Mouse (Mus musculus): ENCODE results near the gene Clptm1. TPM values are rescaled to one million over a fixed set of nuclear protein-coding genes. Genes with fewer than 3 reads are reported as not detected.

Clptm1 gene
- total and polyA plus RNA-seq, 3 experiments, result 61.7 to 74.9 (median 70.1) TPM

DNA sequence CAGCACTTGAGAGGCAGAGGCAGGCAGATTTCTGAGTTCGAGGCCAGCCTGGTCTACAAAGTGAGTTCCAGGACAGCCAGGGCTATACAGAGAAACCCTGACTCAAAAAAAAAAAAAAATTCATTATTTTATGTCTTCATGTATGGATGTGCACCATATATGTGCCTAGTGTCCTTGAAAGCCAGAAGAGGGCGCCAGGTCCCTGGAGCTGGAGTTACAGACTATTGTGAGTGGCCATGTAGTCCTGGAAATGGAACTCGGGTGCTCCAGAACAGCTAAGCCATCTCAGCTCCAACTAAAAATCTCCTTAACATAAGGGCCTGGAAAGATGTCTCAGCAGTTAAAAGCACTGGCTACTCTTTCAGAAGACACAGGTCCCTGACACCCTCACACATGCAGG is 1.9 kb upstream of the Clptm1 start:
- WGBS, result 61% methylated on average over 3 of the region's 3 CpGs
- Histone ChIP-seq H3K27me3 (ENCODE audit: control insufficient read depth, insufficient read depth, low read length) (no peaks in the 10 kb centered on the region), H3K4me3 (no peak overlapping the region), H3K4me1 (ENCODE audit: control insufficient read depth, insufficient read depth, low read length) (peaks cover 13% of the 10 kb centered on the region), H3K79me2 (replicated peaks; ENCODE audit: control insufficient read depth, insufficient read depth, low read length) (peaks cover 9% of the 10 kb centered on the region), H3K36me3 (ENCODE audit: control insufficient read depth, insufficient read depth, low read length) (no peaks in the 10 kb centered on the region), H3K9ac (ENCODE audit: low read depth, low read length) (no peak overlapping the region), H3K27ac (no peak overlapping the region; the same call in 1 of the 2 replicates)
- DNase-seq, result no peak
- intact Hi-C loops (cut with DNase I), result loop anchor here (5.0 kb wide), 1 partner anchor 126 kb away; no protein-coding TSS in a partner anchor
- TF ChIP-seq POLR2A (IDR thresholded peaks at IDR 0.05; ENCODE audit: insufficient read depth, low read depth, low read length), result no peak
- peak; percentile 19; the same call in 1 of the 2 replicates for TF ChIP-seq CTCF (IDR thresholded peaks at IDR 0.05)
- no peak for TF ChIP-seq EP300 (IDR thresholded peaks at IDR 0.05; ENCODE audit: insufficient read depth, low read depth, low read length)

- intact Hi-C loops (cut with DNase I), result loop anchor here (5.0 kb wide), 1 partner anchor 37 kb away; the partner anchor contains the start of gene Relb
- WGBS, result under 1% methylated on average over 37 of the region's 37 CpGs
Measured at GRCm38 (mm10) chr7:19664455-19664954, 328 bp downstream of the Clptm1 start.

DNA sequence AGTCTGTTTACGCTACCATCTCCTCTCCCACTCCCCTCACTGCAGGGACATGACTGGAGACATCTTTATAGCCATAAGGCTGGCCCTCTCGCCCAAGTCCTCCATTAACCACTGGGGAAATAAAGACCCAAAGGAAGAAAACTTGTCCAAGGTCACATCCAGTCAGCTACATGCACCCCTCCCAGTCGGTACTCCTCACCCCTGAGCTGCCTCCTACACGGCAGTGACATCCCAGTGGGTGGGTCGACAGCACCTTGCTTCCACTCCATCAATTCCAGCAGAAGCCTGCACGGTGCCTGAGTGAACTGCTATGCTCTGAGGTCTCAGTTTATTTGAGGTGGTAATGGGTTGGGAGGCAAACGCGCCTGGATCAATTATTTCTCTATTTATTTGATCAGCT is 893 bp downstream of the Clptm1 start:
- Histone ChIP-seq H3K4me1 (ENCODE audit: control insufficient read depth, insufficient read depth, low read length) (peaks cover 10% of the 10 kb centered on the region), H3K27me3 (ENCODE audit: control insufficient read depth, insufficient read depth, low read length) (no peaks in the 10 kb centered on the region), H3K4me3 (peak overlapping the region; percentile 100), H3K36me3 (ENCODE audit: control insufficient read depth, insufficient read depth, low read length) (no peaks in the 10 kb centered on the region), H3K9ac (ENCODE audit: low read depth, low read length) (peak overlapping the region; percentile 94), H3K27ac (peak overlapping the region; percentile 88; the same call in 1 of the 2 replicates), H3K79me2 (replicated peaks; ENCODE audit: control insufficient read depth, insufficient read depth, low read length) (peaks cover 16% of the 10 kb centered on the region)
- WGBS, result 13% methylated on average over 8 of the region's 8 CpGs
- DNase-seq, result no peak
- intact Hi-C loops (cut with DNase I), result loop anchor here (5.0 kb wide), 1 partner anchor 37 kb away; the partner anchor contains the start of gene Relb
- TF ChIP-seq CTCF (IDR thresholded peaks at IDR 0.05) (no peak), POLR2A (IDR thresholded peaks at IDR 0.05; ENCODE audit: insufficient read depth, low read depth, low read length) (no peak)

More at GRCm38 (mm10) chr7:19664455-19664954, 328 bp downstream of the Clptm1 start:
- H3K36me3 ChIP-seq (ENCODE audit: control insufficient read depth, insufficient read depth, low read length), result no peaks in the 10 kb centered on the region
- peaks cover 16% of the 10 kb centered on the region for H3K79me2 ChIP-seq (replicated peaks; ENCODE audit: control insufficient read depth, insufficient read depth, low read length)
- H3K4me3 ChIP-seq, result peak overlapping the region; percentile 100
- H3K27ac ChIP-seq, result peak overlapping the region; percentile 88
- H3K4me1 ChIP-seq (ENCODE audit: control insufficient read depth, insufficient read depth, low read length), result peaks cover 13% of the 10 kb centered on the region
- peak overlapping the region; percentile 94 for H3K9ac ChIP-seq (ENCODE audit: low read depth, low read length)
- H3K27me3 ChIP-seq (ENCODE audit: control insufficient read depth, insufficient read depth, low read length), result no peaks in the 10 kb centered on the region
- TF ChIP-seq EP300 (IDR thresholded peaks at IDR 0.05; ENCODE audit: insufficient read depth, low read depth, low read length), result no peak
- peak; percentile 22; the same call in 1 of the 2 replicates for TF ChIP-seq CTCF (IDR thresholded peaks at IDR 0.05)
- DNase-seq, result no peak

- peaks cover 2% of the 10 kb centered on the region for H3K36me3 ChIP-seq (ENCODE audit: control insufficient read depth, insufficient read depth, low read length)
- WGBS, result 71% methylated on average over 2 of the region's 2 CpGs
Measured at GRCm38 (mm10) chr7:19652614-19653013, 12.2 kb downstream of the Clptm1 start.

GRCm38 (mm10) chr7:19651063-19651786 is 13.6 kb downstream of the Clptm1 start:
- no peak for TF ChIP-seq EP300 (IDR thresholded peaks at IDR 0.05; ENCODE audit: insufficient read depth, low read depth, low read length)
- no peak for TF ChIP-seq POLR2A (IDR thresholded peaks at IDR 0.05; ENCODE audit: insufficient read depth, low read depth, low read length)
- no peak for TF ChIP-seq CTCF (IDR thresholded peaks at IDR 0.05)
- Histone ChIP-seq H3K9ac (ENCODE audit: low read depth, low read length) (no peak overlapping the region), H3K27ac (no peak overlapping the region), H3K4me3 (no peak overlapping the region), H3K27me3 (ENCODE audit: control insufficient read depth, insufficient read depth, low read length) (no peaks in the 10 kb centered on the region), H3K4me1 (ENCODE audit: control insufficient read depth, insufficient read depth, low read length) (peaks cover 8% of the 10 kb centered on the region; the same call in 1 of the 2 replicates), H3K79me2 (replicated peaks; ENCODE audit: control insufficient read depth, insufficient read depth, low read length) (no peaks in the 10 kb centered on the region), H3K36me3 (ENCODE audit: control insufficient read depth, insufficient read depth, low read length) (peaks cover 2% of the 10 kb centered on the region)
- intact Hi-C loops (cut with DNase I), result no loop called here
- no peak for DNase-seq
- 58% methylated on average over 6 of the region's 6 CpGs for WGBS

More at GRCm38 (mm10) chr7:19652614-19653013, 12.2 kb downstream of the Clptm1 start:
- Histone ChIP-seq H3K9ac (ENCODE audit: low read depth, low read length) (no peak overlapping the region), H3K79me2 (replicated peaks; ENCODE audit: control insufficient read depth, insufficient read depth, low read length) (peaks cover 5% of the 10 kb centered on the region; the same call in 1 of the 2 replicates), H3K27me3 (ENCODE audit: control insufficient read depth, insufficient read depth, low read length) (no peaks in the 10 kb centered on the region), H3K4me3 (no peak overlapping the region), H3K4me1 (ENCODE audit: control insufficient read depth, insufficient read depth, low read length) (peaks cover 10% of the 10 kb centered on the region; the same call in 1 of the 2 replicates), H3K27ac (no peak overlapping the region; the same call in 1 of the 2 replicates)
- TF ChIP-seq POLR2A (IDR thresholded peaks at IDR 0.05; ENCODE audit: insufficient read depth, low read depth, low read length), result no peak
- peak; percentile 91 for TF ChIP-seq EP300 (IDR thresholded peaks at IDR 0.05; ENCODE audit: insufficient read depth, low read depth, low read length)
- intact Hi-C loops (cut with DNase I), result no loop called here
- peak in 1 of 2 experiments; percentile 73 for DNase-seq

DNA sequence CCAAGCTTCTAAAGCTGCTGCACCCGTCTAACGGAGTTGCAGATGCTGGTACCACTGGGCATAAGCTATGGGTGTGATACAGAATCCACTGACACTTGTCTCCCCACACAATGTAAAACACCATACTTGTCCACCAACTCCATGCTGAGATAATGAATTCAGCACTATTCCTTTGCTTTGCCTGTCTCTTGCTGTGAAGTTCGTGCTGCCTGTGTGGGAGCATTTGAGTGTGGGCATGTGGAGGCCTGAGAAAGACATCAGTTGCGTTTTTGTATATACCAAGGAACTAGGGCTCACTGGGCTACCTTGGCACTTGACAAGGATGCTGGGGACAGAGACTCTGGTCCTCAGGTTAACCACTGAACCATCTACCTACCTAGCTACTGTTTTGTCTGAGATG is 23.6 kb downstream of the Clptm1 start:
- no peaks in the 10 kb centered on the region for H3K79me2 ChIP-seq (replicated peaks; ENCODE audit: control insufficient read depth, insufficient read depth, low read length)
- H3K27ac ChIP-seq, result no peak overlapping the region
- no peaks in the 10 kb centered on the region for H3K27me3 ChIP-seq (ENCODE audit: control insufficient read depth, insufficient read depth, low read length)
- no peaks in the 10 kb centered on the region for H3K4me1 ChIP-seq (ENCODE audit: control insufficient read depth, insufficient read depth, low read length)
- no peak overlapping the region for H3K9ac ChIP-seq (ENCODE audit: low read depth, low read length)
- H3K4me3 ChIP-seq, result no peak overlapping the region
- no peaks in the 10 kb centered on the region for H3K36me3 ChIP-seq (ENCODE audit: control insufficient read depth, insufficient read depth, low read length)
- WGBS, result 98% methylated on average over 4 of the region's 4 CpGs
- intact Hi-C loops (cut with DNase I), result no loop called here
- TF ChIP-seq POLR2A (IDR thresholded peaks at IDR 0.05; ENCODE audit: insufficient read depth, low read depth, low read length), result no peak
- TF ChIP-seq EP300 (IDR thresholded peaks at IDR 0.05; ENCODE audit: insufficient read depth, low read depth, low read length), result no peak
- TF ChIP-seq CTCF (IDR thresholded peaks at IDR 0.05), result no peak
- no peak for DNase-seq
